Mouse (Mus musculus): ENCODE measurements around the gene Galk1.

DNA sequence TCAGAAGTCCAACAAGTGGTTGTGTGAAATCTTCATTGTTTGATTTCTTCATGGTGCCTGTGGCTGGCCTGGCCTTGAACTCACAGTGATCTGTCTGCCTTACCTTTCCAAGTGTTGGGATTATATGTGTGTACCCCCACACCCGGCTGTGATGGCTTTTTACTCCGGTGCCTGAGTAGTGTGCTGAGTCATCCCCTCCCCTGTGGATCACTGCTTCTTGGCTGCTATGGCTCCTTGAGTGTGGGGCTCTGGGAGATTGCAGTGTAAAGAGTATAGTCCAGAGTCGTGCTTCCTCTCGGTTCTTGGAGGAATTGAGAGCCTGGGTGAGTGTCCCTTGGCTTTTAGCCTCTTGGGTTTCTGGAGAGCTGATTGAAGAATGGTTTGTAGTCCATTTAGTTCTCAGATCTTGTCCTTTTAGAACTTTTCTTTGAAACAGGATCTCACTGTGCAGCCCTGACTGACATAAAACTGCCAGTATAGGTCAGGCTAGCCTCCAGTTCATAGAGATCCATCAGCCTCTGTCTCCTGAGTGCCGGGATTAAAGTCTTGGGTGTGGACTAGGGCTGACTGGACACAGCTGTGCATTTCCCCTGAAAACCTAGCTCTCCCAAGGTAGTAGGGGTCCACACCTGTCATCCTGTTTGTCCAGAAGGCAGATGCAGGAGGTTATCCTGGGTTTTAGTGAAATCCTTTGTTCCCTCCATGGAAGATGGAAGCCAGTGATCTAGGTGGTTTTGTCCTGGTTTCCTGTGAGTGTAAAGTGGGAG is 30.0 kb upstream of the Galk1 start:
- no peak for TF ChIP-seq GATA1 (IDR thresholded peaks at IDR 0.05; ENCODE audit: borderline replicate concordance, low read length)
- TF ChIP-seq FLI1 (IDR thresholded peaks at IDR 0.05; ENCODE audit: low read length): no peak
